Mouse (Mus musculus) lung, postnatal 10 days (tissue): ENCODE results near the gene Slc25a12.

Experiments
- DNase-seq: peaks from one replicate; pipeline ENCODE4 v3.0.0; 2021

The Slc25a12 gene

GRCm38 (mm10) chr2:71304821-71305220 is 62.7 kb downstream of the Slc25a12 start:
- no peak for DNase-seq

GRCm38 (mm10) chr2:71303221-71303620 is 64.3 kb downstream of the Slc25a12 start:
- DNase-seq, result peak; percentile 13

GRCm38 (mm10) chr2:71302156-71302663 is 65.3 kb downstream of the Slc25a12 start:
- DNase-seq, result no peak

GRCm38 (mm10) chr2:71298729-71299128 is 68.8 kb downstream of the Slc25a12 start:
- peak; percentile 25 for DNase-seq

- DNase-seq, result no peak
These were observed 70.0 kb downstream of the Slc25a12 start for GRCm38 (mm10) chr2:71297501-71297900.

- no peak for DNase-seq
These were observed 71.7 kb downstream of the Slc25a12 start for GRCm38 (mm10) chr2:71295844-71296243.

- DNase-seq, result no peak
These were observed 73.1 kb downstream of the Slc25a12 start for GRCm38 (mm10) chr2:71294489-71294888.

- no peak for DNase-seq
These were observed 73.6 kb downstream of the Slc25a12 start for GRCm38 (mm10) chr2:71293983-71294382.

GRCm38 (mm10) chr2:71291566-71291965 is 76.0 kb downstream of the Slc25a12 start:
- no peak for DNase-seq

- no peak for DNase-seq
These were observed 77.3 kb downstream of the Slc25a12 start for GRCm38 (mm10) chr2:71290107-71290775.

- DNase-seq, result no peak
These were observed 85.6 kb downstream of the Slc25a12 start for GRCm38 (mm10) chr2:71281981-71282380.

- no peak for DNase-seq
These were observed 88.5 kb downstream of the Slc25a12 start for GRCm38 (mm10) chr2:71278791-71279775.

- DNase-seq, result no peak
These were observed 91.8 kb downstream of the Slc25a12 start for GRCm38 (mm10) chr2:71275734-71276133.

GRCm38 (mm10) chr2:71273955-71274679 is 93.4 kb downstream of the Slc25a12 start:
- DNase-seq, result peak; percentile 64

- no peak for DNase-seq
These were observed 97.5 kb downstream of the Slc25a12 start for GRCm38 (mm10) chr2:71270085-71270484.

GRCm38 (mm10) chr2:71269332-71269731 is 98.2 kb downstream of the Slc25a12 start:
- no peak for DNase-seq

GRCm38 (mm10) chr2:71268691-71269090 is 98.9 kb downstream of the Slc25a12 start:
- DNase-seq, result no peak

- no peak for DNase-seq
These were observed 103.0 kb downstream of the Slc25a12 start for GRCm38 (mm10) chr2:71264585-71264984.

GRCm38 (mm10) chr2:71256581-71256980 is 111.0 kb downstream of the Slc25a12 start:
- no peak for DNase-seq

- no peak for DNase-seq
These were observed 112.7 kb downstream of the Slc25a12 start for GRCm38 (mm10) chr2:71254836-71255235.

- DNase-seq, result no peak
These were observed 116.7 kb downstream of the Slc25a12 start for GRCm38 (mm10) chr2:71250841-71251240.

- DNase-seq, result no peak
These were observed 119.5 kb downstream of the Slc25a12 start for GRCm38 (mm10) chr2:71248071-71248470.

GRCm38 (mm10) chr2:71246096-71246495 is 121.5 kb downstream of the Slc25a12 start:
- no peak for DNase-seq
